Mouse (Mus musculus) liver, embryonic 11.5 days (tissue): ENCODE data around the gene Lin37. TPM values are rescaled to one million over a fixed set of nuclear protein-coding genes. Genes with fewer than 3 reads are reported as not detected.

Experiments
- ATAC-seq: fragments of 200-750 bp; cut with Nextera tagmentation; replicated peaks from 2 replicates; pipeline ENCODE4 v1.8.0; 2017; ENCODE audit warnings: moderate number of reproducible peaks, mild to moderate bottlenecking, moderate TSS enrichment, moderate library complexity; ENCODE audit not compliant: low FRiP score
- DNase-seq: peaks from one replicate; pipeline ENCODE4 v3.0.0-alpha.2; 2017; ENCODE audit warnings: low spot score
- H3K27ac ChIP-seq: fragments of 300-500 bp; sonication (generic); 2 replicates; pipeline ENCODE4 v1.5.1; 2014; ENCODE audit warnings: mild to moderate bottlenecking, low read depth, low read length, control low read depth
- H3K27me3 ChIP-seq: fragments of 300-500 bp; sonication (generic); replicated peaks from 2 replicates; pipeline ENCODE4 v1.6.1; 2014; ENCODE audit warnings: low read length, mixed read lengths; ENCODE audit not compliant: control insufficient read depth, insufficient read depth
- H3K36me3 ChIP-seq: fragments of 300-500 bp; sonication (generic); 2 replicates; pipeline ENCODE4 v1.6.1; 2014; ENCODE audit warnings: mild to moderate bottlenecking, low read length, moderate library complexity, mixed read lengths; ENCODE audit not compliant: control insufficient read depth, insufficient read depth
- H3K4me1 ChIP-seq: fragments of 300-500 bp; sonication (generic); replicated peaks from 2 replicates; pipeline ENCODE4 v1.6.1; 2014; ENCODE audit warnings: low read length, mixed read lengths; ENCODE audit not compliant: control insufficient read depth, insufficient read depth
- H3K4me2 ChIP-seq: fragments of 300-500 bp; sonication (generic); 2 replicates; pipeline ENCODE4 v1.6.1; 2014; ENCODE audit warnings: mild to moderate bottlenecking, control low read depth, moderate library complexity
- H3K4me3 ChIP-seq: fragments of 300-500 bp; sonication (generic); 2 replicates; pipeline ENCODE4 v1.5.1; 2014; ENCODE audit warnings: low read depth, low read length, control low read depth
- H3K9ac ChIP-seq: fragments of 300-500 bp; sonication (generic); 2 replicates; pipeline ENCODE4 v1.6.1; 2014; ENCODE audit warnings: low read depth, low read length, control low read depth
- H3K9me3 ChIP-seq: fragments of 300-500 bp; sonication (generic); 2 replicates; pipeline ENCODE4 v1.6.1; 2016; ENCODE audit warnings: low read length, inconsistent platforms, mixed read lengths; ENCODE audit not compliant: control insufficient read depth
- WGBS: fragments of 180-500 bp; shearing (Covaris S2); extraction: QIAGEN DNeasy Blood & Tissue Kit; methylation state at CpG from one replicate; pipeline ENCODE4 v1.1.7; 2014; 5-methylcytosine and 5-hydroxymethylcytosine counted together
- polyA plus RNA-seq: library from polyadenylated mRNA; unstranded; fragments of >200 nt; fragmentation: Nextera tagmentation; extraction: Ambion mirVana; gene quantifications from 2 replicates; pipeline ENCODE4 v1.2.1, GENCODE M21; 2014

The Lin37 gene
- polyA plus RNA-seq, 1 experiment from 2014 or later, result 41.0 TPM

- no peak overlapping the region for H3K9ac ChIP-seq
- ATAC-seq, result no peak
- peaks cover 17% of the 10 kb centered on the region for H3K4me1 ChIP-seq
- 63% methylated on average over 2 of the region's 2 CpGs for WGBS
- DNase-seq, result no peak
- 0 out of 2 replicates have a peak overlapping the region, but pooled peaks have one; percentile 75 for H3K4me3 ChIP-seq
- H3K27me3 ChIP-seq, result no peaks in the 10 kb centered on the region
- no peaks in the 10 kb centered on the region for H3K9me3 ChIP-seq
- peaks cover 15% of the 10 kb centered on the region for H3K36me3 ChIP-seq
- H3K4me2 ChIP-seq, result peak overlapping the region; percentile 75
- no peak overlapping the region for H3K27ac ChIP-seq
Observed at GRCm38 (mm10) chr7:30560296-30560695, 658 bp upstream of the Lin37 start.

GRCm38 (mm10) chr7:30558656-30559442 is 789 bp downstream of the Lin37 start:
- Histone ChIP-seq H3K4me2 (peak overlapping the region; percentile 75), H3K27ac (peak overlapping the region; percentile 62; the same call in 1 of the 2 replicates), H3K36me3 (peaks cover 21% of the 10 kb centered on the region), H3K27me3 (no peaks in the 10 kb centered on the region), H3K4me1 (peaks cover 11% of the 10 kb centered on the region), H3K4me3 (peak overlapping the region; percentile 75), H3K9ac (peak overlapping the region; percentile 72), H3K9me3 (no peaks in the 10 kb centered on the region)
- DNase-seq, result no peak
- WGBS, result 11% methylated on average over 12 of the region's 12 CpGs
- ATAC-seq, result peak; percentile 7; the same call in 1 of the 2 replicates

GRCm38 (mm10) chr7:30557901-30558514 is 1.6 kb downstream of the Lin37 start:
- Histone ChIP-seq H3K9me3 (no peaks in the 10 kb centered on the region), H3K4me2 (peak overlapping the region; percentile 75), H3K27me3 (no peaks in the 10 kb centered on the region), H3K4me3 (peak overlapping the region; percentile 75), H3K4me1 (peaks cover 17% of the 10 kb centered on the region), H3K9ac (no peak overlapping the region; the same call in 1 of the 2 replicates), H3K27ac (no peak overlapping the region), H3K36me3 (peaks cover 21% of the 10 kb centered on the region)
- WGBS, result 87% methylated on average over 13 of the region's 13 CpGs
- no peak for ATAC-seq
- no peak for DNase-seq

GRCm38 (mm10) chr7:30556894-30557536 is 2.6 kb downstream of the Lin37 start:
- no peak overlapping the region for H3K4me2 ChIP-seq
- peaks cover 21% of the 10 kb centered on the region for H3K4me1 ChIP-seq
- H3K27ac ChIP-seq, result no peak overlapping the region
- H3K4me3 ChIP-seq, result 0 out of 2 replicates have a peak overlapping the region, but pooled peaks have one; percentile 2
- ATAC-seq (no peak), DNase-seq (no peak)
- no peaks in the 10 kb centered on the region for H3K9me3 ChIP-seq
- no peaks in the 10 kb centered on the region for H3K27me3 ChIP-seq
- no peak overlapping the region for H3K9ac ChIP-seq
- peaks cover 21% of the 10 kb centered on the region for H3K36me3 ChIP-seq
- WGBS, result 92% methylated on average over 18 of the region's 18 CpGs

- H3K4me3 ChIP-seq, result peak overlapping the region; percentile 67
- peak overlapping the region; percentile 82 for H3K9ac ChIP-seq
- peaks cover 21% of the 10 kb centered on the region for H3K4me1 ChIP-seq
- peaks cover 21% of the 10 kb centered on the region for H3K36me3 ChIP-seq
- no peaks in the 10 kb centered on the region for H3K27me3 ChIP-seq
- WGBS, result 84% methylated on average over 22 of the region's 22 CpGs
- H3K4me2 ChIP-seq, result peak overlapping the region; percentile 98
- no peaks in the 10 kb centered on the region for H3K9me3 ChIP-seq
- ATAC-seq (no peak), DNase-seq (no peak)
- H3K27ac ChIP-seq, result no peak overlapping the region
Observed at GRCm38 (mm10) chr7:30553810-30554584, 5.6 kb downstream of the Lin37 start.

GRCm38 (mm10) chr7:30553021-30553589 is 6.5 kb downstream of the Lin37 start:
- no peaks in the 10 kb centered on the region for H3K9me3 ChIP-seq
- DNase-seq (peak; percentile 57), ATAC-seq (no peak)
- peak overlapping the region; percentile 84 for H3K27ac ChIP-seq
- peak overlapping the region; percentile 67 for H3K4me3 ChIP-seq
- peaks cover 25% of the 10 kb centered on the region for H3K36me3 ChIP-seq
- no peaks in the 10 kb centered on the region for H3K27me3 ChIP-seq
- peaks cover 13% of the 10 kb centered on the region for H3K4me1 ChIP-seq
- H3K9ac ChIP-seq, result peak overlapping the region; percentile 82
- H3K4me2 ChIP-seq, result peak overlapping the region; percentile 98
- WGBS, result 7% methylated on average over 23 of the region's 23 CpGs

- Histone ChIP-seq H3K4me2 (peak within 1 kb of the TSS; percentile 98), H3K36me3 (peaks cover 29% of the 10 kb centered on the region), H3K9me3 (no peaks in the 10 kb centered on the region), H3K27me3 (no peaks in the 10 kb centered on the region), H3K27ac (peak within 1 kb of the TSS; percentile 88), H3K4me1 (peaks cover 12% of the 10 kb centered on the region), H3K9ac (peak within 1 kb of the TSS; percentile 82), H3K4me3 (peak within 1 kb of the TSS; percentile 67)
- DNase-seq (peak; percentile 95), ATAC-seq (peak; percentile 91)
- WGBS, result under 1% methylated on average over 44 of the region's 44 CpGs
Observed at GRCm38 (mm10) chr7:30552102-30553020, 7.3 kb downstream of the Lin37 start, which contains the start of the genes Hspb6 and Proser3. Hspb6 (plus strand) TSS chr7:30552178. Proser3 (minus strand) TSS chr7:30552299.
